Mouse (Mus musculus): ENCODE data around the gene Gimap4. TPM values are rescaled to one million over a fixed set of nuclear protein-coding genes. Genes with fewer than 3 reads are reported as not detected.

Gene Gimap4
- 4.2 and 5.4 TPM in 2 replicates for polyA plus RNA-seq (2016; fragmentation: Nextera tagmentation; extraction: Ambion mirVana)

DNA sequence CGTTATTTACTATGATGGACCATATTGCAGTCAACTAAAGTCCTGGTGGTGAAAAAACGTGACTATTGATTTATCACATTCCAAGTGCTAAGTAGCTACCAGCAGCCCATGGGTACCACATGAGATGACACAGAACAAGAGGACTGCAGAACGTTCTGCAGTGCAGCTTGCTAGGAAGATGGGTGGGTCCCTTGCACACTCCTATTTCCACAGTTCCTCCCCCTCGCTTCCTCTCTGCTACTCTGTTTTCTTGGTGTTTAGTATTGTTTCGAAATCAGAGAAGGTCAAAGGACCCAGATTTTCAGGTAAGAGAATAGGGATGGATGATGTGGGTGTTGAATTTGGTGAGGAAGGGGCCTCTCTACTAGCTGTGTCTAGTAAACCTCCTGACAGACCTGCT lies at the start of gene Gimap4:
TSS of gene Gimap4 (plus strand) at position 231 of the 400 bp plus-strand sequence.
- H3K4me2 ChIP-seq (replicated peaks) = no peak within 1 kb of the TSS

GRCm38 (mm10) chr6:48635105-48635504 lies 49.2 kb upstream of the Gimap4 start:
- no peaks in the 10 kb centered on the region; the same call in 1 of the 2 replicates for H3K4me1 ChIP-seq
- 91% methylated on average over 2 of the region's 2 CpGs for WGBS
- H3K27ac ChIP-seq = no peak overlapping the region
- no peak overlapping the region for H3K4me3 ChIP-seq
- no peaks in the 10 kb centered on the region for H3K9me3 ChIP-seq (replicated peaks)
- H3K4me2 ChIP-seq (replicated peaks) = no peak overlapping the region
- H3K36me3 ChIP-seq = no peaks in the 10 kb centered on the region
- H3K27me3 ChIP-seq = peaks cover 8% of the 10 kb centered on the region
- no peak for ATAC-seq (ENCODE audit: low FRiP score)
- no peak overlapping the region for H3K9ac ChIP-seq

More for the DNA sequence above, at the start of gene Gimap4:
- Histone ChIP-seq H3K27me3 (no peaks in the 10 kb centered on the region), H3K36me3 (no peaks in the 10 kb centered on the region), H3K4me1 (no peaks in the 10 kb centered on the region), H3K27ac (no peak within 1 kb of the TSS), H3K4me3 (no peak within 1 kb of the TSS), H3K9ac (no peak within 1 kb of the TSS), H3K9me3 (replicated peaks) (no peaks in the 10 kb centered on the region)
- 81% methylated on average over 5 of the region's 5 CpGs for WGBS
- no peak for ATAC-seq (ENCODE audit: low FRiP score)

GRCm38 (mm10) chr6:48636515-48636914 lies 47.8 kb upstream of the Gimap4 start:
- no peaks in the 10 kb centered on the region for H3K36me3 ChIP-seq
- no peak overlapping the region for H3K9ac ChIP-seq
- ATAC-seq (ENCODE audit: low FRiP score) = no peak
- no peaks in the 10 kb centered on the region for H3K9me3 ChIP-seq (replicated peaks)
- H3K4me2 ChIP-seq (replicated peaks) = no peak overlapping the region
- H3K4me3 ChIP-seq = no peak overlapping the region
- H3K27me3 ChIP-seq = peaks cover 1% of the 10 kb centered on the region; the same call in 1 of the 2 replicates
- H3K27ac ChIP-seq = no peak overlapping the region
- H3K4me1 ChIP-seq = no peaks in the 10 kb centered on the region; the same call in 1 of the 2 replicates
- WGBS = 30% methylated on average over 6 of the region's 6 CpGs

- no peak overlapping the region for H3K27ac ChIP-seq
- no peaks in the 10 kb centered on the region; the same call in 1 of the 2 replicates for H3K4me1 ChIP-seq
- no peak for ATAC-seq (ENCODE audit: low FRiP score)
- WGBS = 61% methylated on average over 6 of the region's 6 CpGs
- H3K9ac ChIP-seq = no peak overlapping the region
- no peaks in the 10 kb centered on the region for H3K9me3 ChIP-seq (replicated peaks)
- no peak overlapping the region for H3K4me2 ChIP-seq (replicated peaks)
- no peak overlapping the region for H3K4me3 ChIP-seq
- H3K36me3 ChIP-seq = no peaks in the 10 kb centered on the region
- H3K27me3 ChIP-seq = no peaks in the 10 kb centered on the region
Measured at GRCm38 (mm10) chr6:48637811-48638500, 46.4 kb upstream of the Gimap4 start.

- H3K9me3 ChIP-seq (replicated peaks) = no peaks in the 10 kb centered on the region
- no peaks in the 10 kb centered on the region for H3K36me3 ChIP-seq
- no peak overlapping the region for H3K4me2 ChIP-seq (replicated peaks)
- H3K9ac ChIP-seq = no peak overlapping the region
- H3K4me3 ChIP-seq = no peak overlapping the region
- no peak for ATAC-seq (ENCODE audit: low FRiP score)
- H3K27me3 ChIP-seq = no peaks in the 10 kb centered on the region
- no peak overlapping the region for H3K27ac ChIP-seq
- H3K4me1 ChIP-seq = no peaks in the 10 kb centered on the region; the same call in 1 of the 2 replicates
- WGBS = 79% methylated on average over 2 of the region's 2 CpGs
Measured at GRCm38 (mm10) chr6:48638553-48638952, 45.8 kb upstream of the Gimap4 start.

DNA sequence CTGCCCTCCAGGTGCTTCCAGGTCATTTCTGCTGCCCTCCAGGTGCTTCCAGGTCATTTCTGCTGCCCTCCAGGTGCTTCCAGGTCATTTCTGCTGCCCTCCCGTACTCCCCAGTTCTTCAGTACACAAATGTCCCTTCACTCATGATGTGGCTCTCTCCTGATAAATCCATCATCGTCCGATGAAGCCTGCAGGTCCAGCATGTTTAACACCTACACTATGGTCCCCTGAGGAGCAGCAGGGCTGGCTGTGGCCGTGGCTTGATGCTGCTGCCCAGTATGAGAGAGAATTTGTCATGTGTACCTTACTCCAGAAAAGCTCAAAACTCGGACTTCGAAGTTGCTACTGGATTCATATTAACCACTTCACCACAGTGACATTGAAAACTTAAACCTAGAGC lies 43.0 kb upstream of the Gimap4 start:
- no peak overlapping the region for H3K4me3 ChIP-seq
- no peak for ATAC-seq (ENCODE audit: low FRiP score)
- no peak overlapping the region for H3K9ac ChIP-seq
- H3K27ac ChIP-seq = no peak overlapping the region
- H3K36me3 ChIP-seq = no peaks in the 10 kb centered on the region
- H3K27me3 ChIP-seq = no peaks in the 10 kb centered on the region
- no peak overlapping the region for H3K4me2 ChIP-seq (replicated peaks)
- H3K9me3 ChIP-seq (replicated peaks) = no peaks in the 10 kb centered on the region
- 74% methylated on average over 6 of the region's 6 CpGs for WGBS
- H3K4me1 ChIP-seq = no peaks in the 10 kb centered on the region; the same call in 1 of the 2 replicates

- ATAC-seq (ENCODE audit: low FRiP score) = 0 out of 2 replicates have a peak, but pooled peaks have one; percentile 16
- no peak overlapping the region for H3K4me2 ChIP-seq (replicated peaks)
- WGBS = 24% methylated on average over 4 of the region's 4 CpGs
- no peak overlapping the region for H3K9ac ChIP-seq
- no peaks in the 10 kb centered on the region for H3K27me3 ChIP-seq
- no peaks in the 10 kb centered on the region for H3K9me3 ChIP-seq (replicated peaks)
- H3K4me1 ChIP-seq = no peaks in the 10 kb centered on the region; the same call in 1 of the 2 replicates
- H3K27ac ChIP-seq = no peak overlapping the region
- no peaks in the 10 kb centered on the region for H3K36me3 ChIP-seq
- H3K4me3 ChIP-seq = no peak overlapping the region
Measured at GRCm38 (mm10) chr6:48642764-48643292, 41.5 kb upstream of the Gimap4 start.

DNA sequence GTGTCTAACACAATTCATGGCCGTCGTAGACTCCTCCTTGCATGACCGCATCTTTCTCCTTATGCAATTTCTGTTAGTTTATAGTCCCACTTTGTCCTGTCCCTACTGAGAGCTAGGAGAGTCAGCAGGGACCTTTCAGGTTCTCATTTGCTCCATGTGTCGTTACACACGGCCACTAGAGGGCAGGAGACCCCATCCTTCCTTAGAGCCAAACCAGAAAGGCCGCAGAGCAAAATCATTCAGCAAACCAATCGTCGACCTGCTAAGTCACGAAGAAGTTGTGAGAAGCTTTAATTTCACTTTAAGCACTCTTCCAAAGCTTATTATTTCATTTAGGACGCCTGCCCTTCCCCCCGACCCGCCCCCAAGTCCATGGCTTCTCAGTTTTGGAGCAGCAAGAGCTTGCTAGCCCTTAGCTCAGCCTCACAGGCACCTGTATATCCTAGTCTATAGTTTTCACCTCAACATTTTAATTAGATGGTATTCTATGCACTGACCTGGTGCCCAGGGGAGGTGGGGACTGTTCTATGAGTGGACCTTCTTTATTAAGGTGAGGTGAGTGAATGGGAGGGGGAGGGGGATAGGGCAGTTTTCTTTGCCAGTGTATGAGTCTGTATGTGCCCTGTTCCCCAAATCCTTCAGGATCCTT lies 38.6 kb upstream of the Gimap4 start:
- H3K4me1 ChIP-seq = no peaks in the 10 kb centered on the region
- no peak overlapping the region for H3K27ac ChIP-seq
- H3K4me3 ChIP-seq = no peak overlapping the region
- H3K27me3 ChIP-seq = no peaks in the 10 kb centered on the region
- no peaks in the 10 kb centered on the region for H3K36me3 ChIP-seq
- ATAC-seq (ENCODE audit: low FRiP score) = no peak
- no peak overlapping the region for H3K4me2 ChIP-seq (replicated peaks)
- 13% methylated on average over 12 of the region's 12 CpGs for WGBS
- no peak overlapping the region for H3K9ac ChIP-seq
- H3K9me3 ChIP-seq (replicated peaks) = no peaks in the 10 kb centered on the region

DNA sequence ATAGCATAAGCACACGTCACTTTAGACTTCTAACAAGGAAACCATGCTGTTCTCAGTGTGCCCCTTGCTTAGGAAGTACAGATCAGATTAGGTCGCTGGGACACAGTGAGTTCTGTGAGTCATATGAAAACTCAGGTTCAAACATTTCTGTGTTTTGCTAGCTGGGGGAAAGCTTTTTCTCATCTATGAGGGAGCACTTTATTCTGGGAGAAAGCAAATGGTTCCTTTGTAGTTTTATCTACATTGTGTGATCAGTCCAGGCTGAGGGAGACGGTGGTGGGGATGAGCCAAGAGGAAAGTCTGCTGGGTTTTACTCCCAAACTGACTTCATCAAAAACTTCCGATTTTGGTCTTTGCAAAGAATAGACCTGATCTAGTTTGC lies 38.0 kb upstream of the Gimap4 start:
- H3K9ac ChIP-seq = no peak overlapping the region

GRCm38 (mm10) chr6:48646995-48647394 lies 37.4 kb upstream of the Gimap4 start, which contains the start of gene Gimap8:
TSS of gene Gimap8 (plus strand) at chr6:48647234.
- Histone ChIP-seq H3K4me3 (no peak within 1 kb of the TSS), H3K9ac (no peak within 1 kb of the TSS), H3K36me3 (no peaks in the 10 kb centered on the region), H3K4me2 (replicated peaks) (no peak within 1 kb of the TSS), H3K4me1 (no peaks in the 10 kb centered on the region), H3K9me3 (replicated peaks) (no peaks in the 10 kb centered on the region), H3K27ac (no peak within 1 kb of the TSS), H3K27me3 (no peaks in the 10 kb centered on the region)
- WGBS = 38% methylated on average over 3 of the region's 3 CpGs
- no peak; the same call in 1 of the 2 replicates for ATAC-seq (ENCODE audit: low FRiP score)

More for the DNA sequence above, 38.0 kb upstream of the Gimap4 start:
- ATAC-seq (ENCODE audit: low FRiP score) = no peak
- H3K36me3 ChIP-seq = no peaks in the 10 kb centered on the region
- no peaks in the 10 kb centered on the region for H3K27me3 ChIP-seq
- H3K4me2 ChIP-seq (replicated peaks) = no peak overlapping the region
- WGBS = 84% methylated on average over 4 of the region's 4 CpGs
- no peaks in the 10 kb centered on the region for H3K4me1 ChIP-seq
- H3K27ac ChIP-seq = no peak overlapping the region
- no peak overlapping the region for H3K4me3 ChIP-seq
- no peaks in the 10 kb centered on the region for H3K9me3 ChIP-seq (replicated peaks)

DNA sequence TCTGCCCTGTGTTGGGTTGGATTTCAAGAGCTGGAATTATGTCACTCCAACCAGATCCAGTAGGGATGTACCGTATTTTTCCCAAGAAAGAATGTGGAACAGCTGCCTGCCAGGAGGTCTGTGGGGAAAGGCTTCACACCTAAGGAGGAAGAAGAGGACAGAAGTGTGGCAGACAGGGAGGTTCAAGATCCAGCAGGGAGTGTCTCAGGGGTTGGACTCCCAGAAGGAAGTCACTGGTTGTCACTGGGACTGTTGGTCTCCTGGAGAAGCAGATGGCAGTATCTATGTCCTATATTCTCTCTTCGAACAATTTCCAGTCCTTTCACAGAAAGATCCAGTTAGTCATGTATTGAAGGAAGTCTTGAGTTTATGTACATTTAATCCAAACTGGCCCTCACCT lies 36.7 kb upstream of the Gimap4 start:
- Histone ChIP-seq H3K36me3 (no peaks in the 10 kb centered on the region), H3K27me3 (no peaks in the 10 kb centered on the region), H3K9me3 (replicated peaks) (no peaks in the 10 kb centered on the region), H3K4me2 (replicated peaks) (no peak overlapping the region), H3K27ac (no peak overlapping the region), H3K4me3 (no peak overlapping the region), H3K4me1 (no peaks in the 10 kb centered on the region), H3K9ac (no peak overlapping the region)
- 87% methylated on average over 2 of the region's 2 CpGs for WGBS
- no peak for ATAC-seq (ENCODE audit: low FRiP score)

GRCm38 (mm10) chr6:48648779-48649178 lies 35.6 kb upstream of the Gimap4 start:
- 87% methylated on average over 4 of the region's 4 CpGs for WGBS
- Histone ChIP-seq H3K27ac (no peak overlapping the region), H3K27me3 (no peaks in the 10 kb centered on the region), H3K9me3 (replicated peaks) (no peaks in the 10 kb centered on the region), H3K4me3 (no peak overlapping the region), H3K36me3 (no peaks in the 10 kb centered on the region), H3K4me1 (no peaks in the 10 kb centered on the region), H3K9ac (no peak overlapping the region), H3K4me2 (replicated peaks) (no peak overlapping the region)
- ATAC-seq (ENCODE audit: low FRiP score) = no peak
